Mouse (Mus musculus): Measurements from ENCODE around the gene Vgll4. TPM values are rescaled to one million over a fixed set of nuclear protein-coding genes. Genes with fewer than 3 reads are reported as not detected.

Gene Vgll4
- 141 and 143 TPM in 2 replicates for polyA plus RNA-seq (2015; fragmentation: Nextera tagmentation; extraction: Ambion mirVana)

DNA sequence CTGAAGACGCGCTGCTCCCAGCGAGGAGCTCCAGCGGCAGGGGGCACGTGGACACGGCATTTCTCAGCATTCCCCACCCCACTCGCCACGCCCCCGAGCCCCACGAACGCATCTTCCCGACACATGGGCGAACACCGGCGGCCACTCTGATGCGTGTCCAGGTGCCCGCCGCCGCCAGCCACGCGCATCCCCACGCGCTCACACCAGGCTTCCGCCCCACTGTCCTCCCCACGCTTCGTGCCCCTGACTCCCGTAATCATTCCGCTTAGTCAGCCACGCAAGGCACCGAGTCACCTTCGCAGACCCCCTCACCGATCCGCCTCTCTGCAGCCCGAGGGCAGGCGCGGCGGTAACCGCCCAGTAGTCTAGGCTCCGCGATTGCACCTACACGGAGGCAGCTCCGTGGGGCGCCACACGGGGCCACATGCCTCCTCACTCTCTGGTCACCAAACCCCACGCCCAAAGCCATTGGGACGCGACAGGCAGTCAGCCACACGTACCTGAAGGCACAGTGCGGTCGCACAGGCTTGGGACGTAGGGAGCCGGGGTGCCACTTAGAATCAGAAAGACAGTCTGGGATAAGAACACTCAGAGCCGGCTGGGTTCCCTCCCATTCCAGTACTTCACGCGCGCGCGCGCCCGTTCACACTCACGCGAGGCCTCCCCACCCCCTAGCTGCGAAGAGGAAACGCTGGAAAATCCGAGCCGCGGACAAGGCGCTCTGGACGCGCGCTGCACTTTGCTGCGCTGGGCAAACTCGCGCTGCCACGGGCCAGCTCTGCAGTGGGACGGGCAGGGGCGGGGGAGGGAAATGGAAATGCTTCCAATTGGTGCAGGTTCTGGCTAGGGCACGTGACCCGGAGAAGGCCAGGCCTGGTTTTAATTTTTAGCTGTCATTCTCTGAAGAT is at the start of gene Vgll4:
Gene Vgll4, minus strand, starts transcription at position 782 of the 908 bp plus-strand sequence.
- peak; percentile 75 for ATAC-seq (ENCODE audit: insufficient number of reproducible peaks, low FRiP score, low TSS enrichment, low read depth)
- Histone ChIP-seq H3K36me3 (no peaks in the 10 kb centered on the region), H3K4me3 (replicated peaks) (peak within 1 kb of the TSS; percentile 80), H3K27me3 (no peaks in the 10 kb centered on the region), H3K9me3 (replicated peaks) (no peaks in the 10 kb centered on the region), H3K4me2 (replicated peaks) (peak within 1 kb of the TSS; percentile 99), H3K27ac (replicated peaks) (peak within 1 kb of the TSS; percentile 94), H3K4me1 (peaks cover 44% of the 10 kb centered on the region), H3K9ac (peak within 1 kb of the TSS; percentile 78)
- WGBS, result under 1% methylated on average over 78 of the region's 79 CpGs

DNA sequence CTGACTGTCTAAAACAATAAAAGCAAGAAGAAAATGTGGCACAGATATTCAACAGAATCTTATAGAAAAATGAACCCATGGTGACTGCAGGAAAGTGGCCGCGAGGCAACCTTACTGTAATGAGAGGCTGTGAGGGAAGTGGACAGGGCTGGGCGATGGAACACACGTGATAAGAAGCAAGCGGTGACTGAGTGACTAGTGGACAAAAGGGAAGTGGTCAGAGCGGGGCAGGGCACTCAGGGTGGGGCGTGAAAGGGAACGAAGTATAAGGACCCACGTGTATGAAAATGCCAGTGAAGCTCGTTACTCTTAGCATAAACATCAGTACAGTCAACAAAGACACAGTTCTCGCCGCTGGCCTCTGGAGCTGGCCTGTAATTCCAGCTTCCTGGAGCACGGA is 45.7 kb upstream of the Vgll4 start:
- no peak overlapping the region for H3K9ac ChIP-seq
- H3K4me1 ChIP-seq, result peaks cover 8% of the 10 kb centered on the region; the same call in 1 of the 2 replicates
- H3K9me3 ChIP-seq (replicated peaks), result no peaks in the 10 kb centered on the region
- H3K4me2 ChIP-seq (replicated peaks), result no peak overlapping the region
- H3K27ac ChIP-seq (replicated peaks), result no peak overlapping the region
- H3K36me3 ChIP-seq, result peaks cover 46% of the 10 kb centered on the region
- ATAC-seq (ENCODE audit: insufficient number of reproducible peaks, low FRiP score, low TSS enrichment, low read depth), result no peak
- 87% methylated on average over 13 of the region's 13 CpGs for WGBS
- no peaks in the 10 kb centered on the region for H3K27me3 ChIP-seq
- H3K4me3 ChIP-seq (replicated peaks), result no peak overlapping the region

GRCm38 (mm10) chr6:115013574-115013973 is 43.8 kb upstream of the Vgll4 start:
- ATAC-seq (ENCODE audit: insufficient number of reproducible peaks, low FRiP score, low TSS enrichment, low read depth), result no peak
- no peak overlapping the region for H3K9ac ChIP-seq
- no peaks in the 10 kb centered on the region for H3K9me3 ChIP-seq (replicated peaks)
- no peaks in the 10 kb centered on the region for H3K27me3 ChIP-seq
- H3K4me3 ChIP-seq (replicated peaks), result no peak overlapping the region
- H3K27ac ChIP-seq (replicated peaks), result no peak overlapping the region
- peaks cover 45% of the 10 kb centered on the region for H3K36me3 ChIP-seq
- H3K4me1 ChIP-seq, result peaks cover 8% of the 10 kb centered on the region; the same call in 1 of the 2 replicates
- H3K4me2 ChIP-seq (replicated peaks), result no peak overlapping the region
- 90% methylated on average over 4 of the region's 4 CpGs for WGBS

- 58% methylated on average over 8 of the region's 8 CpGs for WGBS
- Histone ChIP-seq H3K4me3 (replicated peaks) (no peak overlapping the region), H3K9me3 (replicated peaks) (no peaks in the 10 kb centered on the region), H3K4me1 (peaks cover 19% of the 10 kb centered on the region), H3K9ac (no peak overlapping the region), H3K27ac (replicated peaks) (0 out of 2 replicates have a peak overlapping the region, but pooled peaks have one; percentile 35), H3K36me3 (peaks cover 35% of the 10 kb centered on the region), H3K4me2 (replicated peaks) (no peak overlapping the region), H3K27me3 (no peaks in the 10 kb centered on the region)
- no peak for ATAC-seq (ENCODE audit: insufficient number of reproducible peaks, low FRiP score, low TSS enrichment, low read depth)
These were observed 42.0 kb upstream of the Vgll4 start for GRCm38 (mm10) chr6:115011792-115012191.

DNA sequence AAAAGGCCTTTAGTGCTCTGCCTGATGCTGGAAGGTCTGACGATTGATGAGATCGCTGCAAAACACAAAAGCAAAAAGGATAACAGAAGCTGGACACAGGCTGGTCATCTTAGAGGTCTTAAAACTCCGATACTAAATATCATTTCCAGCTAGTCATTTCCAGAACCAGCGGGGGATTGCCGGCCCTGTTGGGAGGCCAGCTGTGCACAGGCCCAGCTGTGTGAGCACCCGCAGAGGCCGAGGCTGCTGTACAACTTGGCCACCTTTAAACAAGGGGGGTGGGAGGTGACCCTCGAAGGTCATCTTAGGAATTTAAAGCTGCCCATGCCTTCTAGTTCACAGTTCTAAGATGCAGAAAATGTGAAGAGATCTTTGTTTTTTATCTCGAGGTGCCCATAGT is 41.0 kb upstream of the Vgll4 start:
- no peak overlapping the region for H3K4me2 ChIP-seq (replicated peaks)
- WGBS, result 80% methylated on average over 9 of the region's 9 CpGs
- H3K36me3 ChIP-seq, result peaks cover 34% of the 10 kb centered on the region
- H3K4me1 ChIP-seq, result peaks cover 22% of the 10 kb centered on the region
- H3K4me3 ChIP-seq (replicated peaks), result no peak overlapping the region
- H3K9me3 ChIP-seq (replicated peaks), result no peaks in the 10 kb centered on the region
- no peak for ATAC-seq (ENCODE audit: insufficient number of reproducible peaks, low FRiP score, low TSS enrichment, low read depth)
- H3K27me3 ChIP-seq, result no peaks in the 10 kb centered on the region
- H3K9ac ChIP-seq, result no peak overlapping the region
- no peak overlapping the region for H3K27ac ChIP-seq (replicated peaks)

DNA sequence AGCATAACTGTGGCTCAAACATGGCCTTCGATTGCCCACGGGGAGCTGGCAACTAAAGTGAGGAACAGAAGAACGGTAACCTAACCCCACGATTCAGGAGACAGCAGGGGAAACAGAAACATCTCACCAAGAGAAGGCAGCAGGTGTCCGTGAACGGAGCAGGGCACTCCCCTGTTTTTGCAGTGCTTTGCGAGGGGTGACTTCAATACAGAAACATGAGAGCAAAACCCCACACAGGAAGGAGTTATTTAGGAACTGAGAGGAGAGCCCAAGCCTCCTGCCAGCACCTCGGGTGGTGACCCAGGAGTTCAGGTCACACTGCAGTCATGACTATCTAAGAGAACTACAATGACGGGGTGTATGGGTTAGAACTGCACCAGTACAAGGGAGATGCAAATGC is 40.5 kb upstream of the Vgll4 start:
- Histone ChIP-seq H3K4me2 (replicated peaks) (no peak overlapping the region), H3K9me3 (replicated peaks) (no peaks in the 10 kb centered on the region), H3K36me3 (peaks cover 34% of the 10 kb centered on the region), H3K27me3 (no peaks in the 10 kb centered on the region), H3K9ac (no peak overlapping the region), H3K4me1 (peaks cover 26% of the 10 kb centered on the region), H3K4me3 (replicated peaks) (no peak overlapping the region), H3K27ac (replicated peaks) (no peak overlapping the region)
- 74% methylated on average over 9 of the region's 9 CpGs for whole genome bisulfite sequencing
- ATAC-seq (ENCODE audit: insufficient number of reproducible peaks, low FRiP score, low TSS enrichment, low read depth), result no peak

DNA sequence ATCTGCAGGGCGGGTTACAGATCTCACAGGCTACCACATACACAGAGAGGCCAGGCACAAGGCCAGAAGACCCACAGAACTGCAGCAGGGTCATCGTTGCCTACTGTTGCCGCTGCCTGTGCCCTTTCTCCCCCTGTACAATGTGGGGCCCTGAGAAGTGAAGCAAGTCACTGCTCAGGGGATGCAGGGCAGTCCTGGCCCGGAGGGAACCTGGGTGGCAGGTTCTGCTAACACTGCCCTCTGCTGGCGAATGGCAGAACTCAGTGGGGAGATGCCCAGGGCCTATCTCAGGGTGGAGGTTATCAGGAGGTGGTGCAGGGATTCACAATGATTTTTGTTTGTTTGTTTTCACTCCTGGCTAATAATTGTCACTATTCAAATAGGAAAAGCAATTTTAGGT is 37.9 kb upstream of the Vgll4 start:
- peak; percentile 58; the same call in 1 of the 2 replicates for ATAC-seq (ENCODE audit: insufficient number of reproducible peaks, low FRiP score, low TSS enrichment, low read depth)
- H3K4me2 ChIP-seq (replicated peaks), result no peak overlapping the region
- WGBS, result 33% methylated on average over 5 of the region's 5 CpGs
- peaks cover 26% of the 10 kb centered on the region for H3K4me1 ChIP-seq
- no peak overlapping the region for H3K9ac ChIP-seq
- no peak overlapping the region for H3K4me3 ChIP-seq (replicated peaks)
- H3K9me3 ChIP-seq (replicated peaks), result no peaks in the 10 kb centered on the region
- H3K27ac ChIP-seq (replicated peaks), result 0 out of 2 replicates have a peak overlapping the region, but pooled peaks have one; percentile 1
- no peaks in the 10 kb centered on the region for H3K27me3 ChIP-seq
- H3K36me3 ChIP-seq, result peaks cover 20% of the 10 kb centered on the region; the same call in 1 of the 2 replicates

DNA sequence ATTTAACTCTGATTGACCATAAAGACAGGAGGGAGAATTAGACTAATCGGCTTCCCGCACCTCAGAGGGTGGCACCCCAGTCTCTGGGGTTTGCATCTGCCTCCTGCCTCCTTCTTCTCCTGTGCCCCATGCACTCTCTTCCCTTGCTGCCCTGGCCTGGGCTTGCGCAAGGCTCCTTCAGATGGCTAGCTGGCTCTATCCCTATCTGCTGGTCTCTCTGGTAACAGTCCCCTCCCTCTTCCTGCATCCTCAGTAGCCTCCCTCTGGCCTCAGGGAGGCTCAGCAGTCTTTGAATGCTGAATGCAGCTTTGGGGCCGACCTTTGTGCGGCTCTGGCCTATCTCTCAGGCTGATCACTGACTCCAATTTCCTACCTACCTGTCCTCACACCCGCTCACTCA is 37.2 kb upstream of the Vgll4 start:
- no peak overlapping the region for H3K4me3 ChIP-seq (replicated peaks)
- H3K9ac ChIP-seq, result no peak overlapping the region
- H3K4me2 ChIP-seq (replicated peaks), result no peak overlapping the region
- H3K4me1 ChIP-seq, result peaks cover 24% of the 10 kb centered on the region
- WGBS, result 53% methylated on average over 6 of the region's 6 CpGs
- peak overlapping the region; percentile 1; the same call in 1 of the 2 replicates for H3K27ac ChIP-seq (replicated peaks)
- ATAC-seq (ENCODE audit: insufficient number of reproducible peaks, low FRiP score, low TSS enrichment, low read depth), result no peak
- H3K27me3 ChIP-seq, result no peaks in the 10 kb centered on the region
- H3K9me3 ChIP-seq (replicated peaks), result no peaks in the 10 kb centered on the region
- peaks cover 19% of the 10 kb centered on the region; the same call in 1 of the 2 replicates for H3K36me3 ChIP-seq

DNA sequence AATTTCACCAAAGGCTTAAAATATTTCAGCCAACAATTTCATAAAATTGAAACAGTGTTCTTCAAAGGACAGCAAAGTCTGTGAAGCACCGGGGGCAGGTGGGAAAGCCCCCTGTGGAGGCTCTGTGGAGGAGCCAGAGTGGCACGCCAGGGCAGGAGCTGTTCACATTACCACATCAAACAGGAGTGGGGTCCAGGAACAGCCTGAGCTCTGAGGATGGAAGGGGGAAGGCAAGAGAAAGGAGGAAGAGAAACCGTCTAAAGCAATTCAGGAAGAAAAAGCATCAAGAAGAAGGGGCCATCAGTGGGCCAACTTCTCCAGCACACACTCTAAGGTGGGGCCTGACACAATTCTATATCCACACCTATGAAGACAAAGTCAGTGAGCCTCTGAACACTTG is 36.3 kb upstream of the Vgll4 start:
- Histone ChIP-seq H3K4me1 (peaks cover 18% of the 10 kb centered on the region), H3K9me3 (replicated peaks) (no peaks in the 10 kb centered on the region), H3K4me3 (replicated peaks) (no peak overlapping the region), H3K4me2 (replicated peaks) (no peak overlapping the region), H3K36me3 (peaks cover 10% of the 10 kb centered on the region; the same call in 1 of the 2 replicates), H3K9ac (no peak overlapping the region), H3K27me3 (no peaks in the 10 kb centered on the region), H3K27ac (replicated peaks) (no peak overlapping the region)
- WGBS, result 47% methylated on average over 3 of the region's 3 CpGs
- no peak for ATAC-seq (ENCODE audit: insufficient number of reproducible peaks, low FRiP score, low TSS enrichment, low read depth)

DNA sequence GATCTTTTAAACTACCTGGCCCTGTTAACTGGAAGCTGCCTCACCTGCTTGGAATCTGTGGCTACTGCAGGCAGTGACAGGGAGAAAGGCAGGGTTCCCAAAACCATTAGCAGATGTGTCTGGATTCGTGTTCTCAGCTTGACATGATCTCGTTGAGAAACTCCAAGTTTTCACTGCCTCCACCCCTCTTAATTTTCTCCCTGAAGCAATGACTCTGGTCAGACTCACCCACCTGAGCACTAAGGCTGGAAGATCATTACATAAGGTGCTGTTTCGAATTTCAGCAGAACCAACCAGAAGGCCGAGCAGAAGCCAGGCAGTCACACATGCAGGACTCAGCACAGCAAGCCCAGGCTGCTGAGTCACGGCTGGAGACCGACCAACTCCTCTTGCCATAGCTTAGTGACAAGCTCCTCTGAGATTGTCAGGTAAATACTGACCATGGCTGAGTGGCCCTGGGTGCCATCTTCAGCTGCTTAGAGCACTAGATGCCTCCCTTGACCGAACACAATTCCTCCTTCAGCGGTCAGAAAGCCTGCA is 35.6 kb upstream of the Vgll4 start:
- WGBS, result 64% methylated on average over 8 of the region's 8 CpGs
- Histone ChIP-seq H3K9ac (no peak overlapping the region), H3K4me1 (peaks cover 18% of the 10 kb centered on the region), H3K4me3 (replicated peaks) (no peak overlapping the region), H3K27me3 (no peaks in the 10 kb centered on the region), H3K36me3 (peaks cover 4% of the 10 kb centered on the region; the same call in 1 of the 2 replicates), H3K9me3 (replicated peaks) (no peaks in the 10 kb centered on the region), H3K4me2 (replicated peaks) (no peak overlapping the region), H3K27ac (replicated peaks) (no peak overlapping the region)
- ATAC-seq (ENCODE audit: insufficient number of reproducible peaks, low FRiP score, low TSS enrichment, low read depth), result no peak

DNA sequence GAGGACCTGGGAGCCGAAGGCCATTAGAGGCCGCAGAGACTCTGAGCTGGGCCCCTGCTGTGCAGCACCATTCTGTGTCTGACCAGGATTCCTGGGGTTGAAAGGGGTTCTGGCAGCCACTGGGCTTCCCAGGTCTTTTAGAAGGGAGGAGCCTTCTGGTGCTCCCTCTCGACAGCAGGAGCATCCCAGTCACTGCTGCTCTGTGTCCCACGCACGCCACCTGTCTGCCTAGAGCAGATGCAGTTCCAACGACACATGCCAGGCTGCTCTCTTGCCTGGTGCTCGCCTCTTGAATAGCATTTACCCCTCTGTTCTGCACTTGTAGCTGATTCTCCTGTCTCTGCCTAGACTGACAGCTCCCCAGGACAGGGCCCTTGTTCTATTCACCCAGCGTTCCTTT is 34.8 kb upstream of the Vgll4 start:
- Histone ChIP-seq H3K36me3 (peaks cover 8% of the 10 kb centered on the region; the same call in 1 of the 2 replicates), H3K4me3 (replicated peaks) (no peak overlapping the region), H3K9ac (no peak overlapping the region), H3K4me2 (replicated peaks) (no peak overlapping the region), H3K27ac (replicated peaks) (no peak overlapping the region), H3K4me1 (peaks cover 18% of the 10 kb centered on the region), H3K27me3 (no peaks in the 10 kb centered on the region), H3K9me3 (replicated peaks) (no peaks in the 10 kb centered on the region)
- ATAC-seq (ENCODE audit: insufficient number of reproducible peaks, low FRiP score, low TSS enrichment, low read depth), result no peak
- 82% methylated on average over 8 of the region's 8 CpGs for WGBS
